Mouse (Mus musculus) retina, embryonic 14.5 days (tissue): ENCODE data around the gene Utrn.

ENCODE experiments used
- DNase-seq: peaks from one replicate; pipeline ENCODE4 v3.0.0-alpha.2; 2015; ENCODE audit warnings: low spot score

Utrn gene

DNA sequence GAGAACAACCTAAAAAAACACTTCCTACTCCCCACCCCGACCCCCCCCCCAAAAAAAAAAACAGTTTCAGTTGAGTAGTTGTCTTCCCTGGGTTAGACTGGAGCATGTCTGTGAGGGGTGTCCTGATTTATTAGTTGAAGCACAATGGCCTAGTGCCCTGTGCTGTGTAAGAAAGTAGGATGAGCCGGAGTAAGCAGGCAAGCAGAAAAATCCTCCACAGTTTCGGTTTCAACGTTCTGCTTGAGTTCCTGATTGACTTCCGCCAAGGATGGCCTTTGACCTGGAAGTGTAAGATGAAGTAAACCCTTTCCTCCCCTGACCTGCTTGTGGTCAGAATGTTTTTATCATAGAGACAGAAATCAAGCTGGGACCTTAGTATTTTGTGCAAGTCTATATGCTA is 277.2 kb downstream of the Utrn start:
- no peak for DNase-seq

DNA sequence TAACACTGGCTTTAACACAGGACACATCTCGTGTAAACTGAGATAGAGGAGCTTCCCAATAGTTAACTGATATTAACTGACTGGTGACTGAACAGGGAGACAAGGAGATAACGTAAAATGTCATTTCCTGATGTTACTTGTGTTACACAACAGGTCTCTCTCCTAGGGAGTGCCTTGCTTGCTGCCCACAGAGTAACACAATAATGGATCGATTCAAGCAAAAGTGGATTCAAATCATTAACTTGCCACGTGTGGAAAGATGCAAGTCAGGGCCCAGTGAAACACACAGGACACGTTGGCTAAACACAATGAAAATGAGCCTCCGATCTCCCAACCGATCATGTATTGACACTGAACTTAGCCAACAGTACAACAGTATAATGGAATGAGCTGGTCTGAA is 281.1 kb downstream of the Utrn start:
- DNase-seq = no peak

DNA sequence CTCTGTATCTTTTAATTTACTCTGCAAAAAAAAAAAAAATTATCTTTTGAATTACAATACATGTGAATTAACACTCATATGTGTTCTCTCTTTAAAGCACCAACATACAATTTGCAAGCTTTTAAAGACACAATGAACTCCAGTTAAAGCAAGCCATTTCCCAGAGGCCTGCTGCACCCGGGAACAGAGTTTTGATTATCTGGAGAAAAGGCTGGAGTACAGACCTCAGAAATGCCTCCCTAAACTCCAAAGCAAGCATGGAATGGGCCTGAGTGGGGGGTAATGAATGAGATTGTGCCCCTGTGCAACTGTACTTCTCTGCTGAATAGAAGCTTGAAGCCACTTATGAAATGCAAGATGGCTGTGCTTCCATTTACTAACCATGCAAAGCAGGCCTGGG is 281.8 kb downstream of the Utrn start:
- DNase-seq = no peak

DNA sequence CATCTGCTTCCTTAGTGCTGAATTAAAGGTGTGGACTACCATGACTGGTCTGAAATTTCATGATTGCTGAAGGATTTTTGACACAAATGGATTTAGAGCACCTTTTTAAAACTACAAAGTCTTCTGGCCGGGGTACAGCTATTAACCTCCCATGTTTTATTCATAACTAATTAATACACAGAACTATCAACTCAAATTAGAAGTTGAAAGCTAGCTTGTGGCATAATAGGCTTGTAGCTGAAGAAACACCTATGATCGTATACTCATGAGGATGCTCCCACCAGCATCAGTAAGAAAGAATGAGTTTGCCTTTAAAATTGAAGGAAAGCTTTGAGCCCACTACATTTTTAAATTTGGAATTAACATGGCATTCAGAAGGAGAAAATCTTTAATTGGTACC is 282.3 kb downstream of the Utrn start:
- DNase-seq = no peak

DNA sequence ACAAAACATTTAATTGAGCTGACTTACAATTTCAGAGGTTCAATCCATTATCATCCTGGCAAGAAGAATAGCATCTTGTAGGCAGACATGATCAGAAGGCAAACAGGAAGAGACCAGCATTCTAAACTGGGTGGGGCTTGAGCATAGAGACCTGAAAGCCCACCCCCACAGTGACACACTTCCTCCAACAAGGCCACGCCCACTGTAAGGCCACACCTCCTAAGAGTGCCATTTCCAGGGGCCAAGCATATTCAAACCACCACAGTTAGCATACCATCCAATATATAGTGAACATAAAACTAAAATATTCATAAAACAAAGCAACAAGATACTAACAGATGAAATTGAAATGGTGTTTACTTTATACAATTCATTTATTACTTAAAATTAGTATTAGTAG is 283.0 kb downstream of the Utrn start:
- DNase-seq = no peak

DNA sequence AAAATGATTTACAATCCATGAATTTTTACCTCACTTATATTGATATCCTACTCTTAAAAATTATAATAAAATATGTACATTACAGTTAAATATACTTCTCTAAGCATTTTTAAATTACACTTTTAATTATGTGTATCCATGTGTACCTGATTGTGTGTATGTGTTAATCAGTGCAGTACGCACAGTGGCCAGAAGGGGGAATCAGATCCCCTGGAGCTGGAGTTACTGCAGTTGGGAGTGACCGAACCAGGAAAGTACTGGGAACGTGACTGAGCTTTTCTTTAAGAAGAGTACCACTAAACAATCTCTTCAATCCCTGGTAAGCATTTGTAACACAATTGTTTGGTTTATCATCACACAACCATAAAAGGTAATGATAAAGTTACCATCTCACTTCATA is 285.7 kb downstream of the Utrn start:
- no peak for DNase-seq

GRCm38 (mm10) chr10:12579048-12579447 is 290.1 kb downstream of the Utrn start:
- no peak for DNase-seq

DNA sequence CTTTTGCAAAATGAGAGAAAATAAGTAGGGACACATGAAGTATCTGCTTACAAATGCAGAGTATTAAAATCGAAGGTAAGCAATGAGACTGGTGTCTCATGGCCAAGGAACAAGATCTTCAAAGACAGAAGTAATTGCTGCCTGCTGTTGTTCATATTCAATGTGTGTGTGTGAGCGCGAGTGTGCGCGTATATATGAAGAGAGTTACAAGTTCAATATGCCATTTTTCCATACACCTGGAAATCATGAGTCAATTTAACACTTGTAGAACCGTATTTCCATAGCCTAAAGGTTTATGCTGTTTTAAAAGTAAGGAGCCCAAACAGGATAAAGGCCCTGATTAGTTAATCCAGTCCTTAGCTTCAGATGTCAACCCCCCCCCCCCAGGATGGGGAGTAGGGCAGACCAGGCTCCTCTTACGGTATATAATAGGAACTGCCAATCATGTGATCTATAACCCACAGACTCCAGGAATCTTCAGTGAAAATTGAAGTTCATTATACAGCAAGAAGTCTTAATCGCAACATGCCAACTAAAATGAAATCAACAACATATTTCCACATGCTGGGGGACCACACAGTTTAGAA is 293.2 kb downstream of the Utrn start:
- DNase-seq = no peak

GRCm38 (mm10) chr10:12574760-12575159 is 294.4 kb downstream of the Utrn start:
- DNase-seq = peak; percentile 39

DNA sequence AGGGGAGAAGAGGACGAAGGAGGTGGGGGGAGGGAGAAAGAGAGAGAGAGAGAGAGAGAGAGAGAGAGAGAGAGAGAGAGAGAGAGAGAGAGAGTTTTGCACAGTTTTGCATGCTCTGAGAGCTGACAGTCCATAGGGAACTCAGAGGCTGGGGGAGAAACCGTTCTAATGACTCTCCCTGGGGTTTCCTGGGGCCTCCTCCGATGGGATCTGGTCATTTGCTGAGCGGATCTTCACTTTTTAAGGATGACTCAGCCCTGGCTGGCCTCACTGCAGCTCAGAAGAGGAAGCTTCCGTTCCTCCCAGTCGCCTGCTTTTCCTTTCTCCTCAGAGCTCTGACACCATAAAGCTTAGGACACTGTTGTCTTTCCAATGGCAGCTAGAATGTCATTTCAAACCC is 295.6 kb downstream of the Utrn start:
- no peak for DNase-seq

DNA sequence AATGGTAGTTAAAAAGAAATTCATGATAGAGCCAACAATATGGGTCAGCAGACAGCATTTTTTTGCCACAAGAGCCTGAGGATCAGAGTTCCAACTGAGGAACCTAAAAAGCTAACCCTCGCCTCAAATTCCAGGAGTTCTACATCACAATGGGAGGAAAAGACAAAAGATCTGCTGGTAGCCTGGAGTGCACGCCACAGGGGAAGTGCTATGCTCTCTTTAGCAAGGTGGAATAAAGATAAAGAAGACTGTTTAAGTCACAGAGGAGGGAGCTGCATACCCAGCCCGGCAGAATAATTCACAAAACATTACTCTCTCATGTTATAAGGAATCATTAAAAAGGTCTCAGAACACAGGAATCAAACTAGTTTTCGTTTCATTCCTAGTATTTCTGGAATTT is 296.4 kb downstream of the Utrn start:
- no peak for DNase-seq

GRCm38 (mm10) chr10:12564425-12564824 is 304.7 kb downstream of the Utrn start:
- no peak for DNase-seq

- no peak for DNase-seq
Measured at GRCm38 (mm10) chr10:12558810-12559209, 310.4 kb downstream of the Utrn start.

- DNase-seq = no peak
Measured at GRCm38 (mm10) chr10:12554090-12554718, 315.0 kb downstream of the Utrn start.

DNA sequence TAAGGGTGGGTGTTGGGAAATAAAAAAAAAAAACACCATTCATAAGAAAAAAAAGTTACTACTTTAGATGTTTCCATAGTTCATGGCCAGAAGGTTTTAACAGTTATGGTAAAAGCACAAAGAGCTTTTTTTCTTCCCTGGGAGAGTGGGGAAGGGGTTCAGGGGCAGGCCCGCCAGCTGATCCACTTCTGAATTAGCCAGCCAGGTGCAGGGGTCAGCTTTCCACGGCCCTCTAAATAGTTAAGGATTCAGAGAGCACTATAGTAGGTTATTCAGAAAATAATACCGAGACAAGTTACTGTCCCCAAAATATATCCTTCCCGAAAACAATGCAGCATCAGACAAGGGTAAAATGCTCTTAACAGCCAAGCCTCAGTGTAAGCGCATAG is 316.3 kb downstream of the Utrn start:
- DNase-seq = no peak

- DNase-seq = no peak
Measured at GRCm38 (mm10) chr10:12552196-12552889, 316.8 kb downstream of the Utrn start.

- no peak for DNase-seq
Measured at GRCm38 (mm10) chr10:12551735-12552134, 317.4 kb downstream of the Utrn start.

- DNase-seq = no peak
Measured at GRCm38 (mm10) chr10:12549945-12550540, 319.1 kb downstream of the Utrn start.

DNA sequence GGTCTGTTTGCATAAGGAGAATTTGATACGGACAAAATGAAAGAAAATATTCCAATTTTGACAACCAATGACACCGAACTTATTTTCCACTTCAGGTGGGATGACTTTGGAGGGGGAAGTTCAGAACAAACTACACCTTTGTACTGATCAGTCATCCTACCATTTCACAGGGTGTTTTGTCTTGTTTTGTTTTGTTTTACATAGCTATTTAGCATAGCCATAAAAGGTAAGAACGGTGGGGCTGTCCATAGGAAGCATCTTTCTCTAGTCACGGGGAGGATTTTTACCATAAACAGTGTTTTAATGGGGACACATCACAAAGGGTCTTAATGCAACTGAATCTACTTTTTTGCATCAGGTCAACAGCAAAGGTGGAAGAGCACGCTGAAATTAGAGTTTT is 319.9 kb downstream of the Utrn start:
- DNase-seq = no peak

DNA sequence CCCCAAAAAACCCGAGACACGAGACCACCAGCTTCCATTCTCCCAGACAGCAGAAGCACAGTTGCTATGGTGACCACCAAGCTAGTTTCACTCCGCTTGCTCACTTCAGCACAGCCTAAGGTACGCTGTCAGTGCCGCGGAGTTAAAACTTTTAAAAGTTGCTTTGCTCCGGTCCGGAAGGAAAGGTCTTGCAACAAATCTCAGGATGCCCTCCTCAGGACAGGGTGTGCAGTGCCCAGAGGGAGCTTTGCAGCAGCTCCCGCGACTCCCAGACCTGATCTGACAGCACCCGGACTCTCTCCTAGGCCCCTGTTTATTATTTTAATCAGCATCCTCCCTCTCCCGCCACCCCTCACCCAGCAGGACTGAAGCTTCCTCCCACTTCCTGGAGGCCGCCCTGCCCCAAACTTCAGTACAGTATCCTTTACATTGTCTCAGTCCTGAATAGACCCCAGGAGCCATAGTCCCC is 320.5 kb downstream of the Utrn start:
- DNase-seq = peak; percentile 67

GRCm38 (mm10) chr10:12547037-12547625 is 322.0 kb downstream of the Utrn start:
- no peak for DNase-seq

DNA sequence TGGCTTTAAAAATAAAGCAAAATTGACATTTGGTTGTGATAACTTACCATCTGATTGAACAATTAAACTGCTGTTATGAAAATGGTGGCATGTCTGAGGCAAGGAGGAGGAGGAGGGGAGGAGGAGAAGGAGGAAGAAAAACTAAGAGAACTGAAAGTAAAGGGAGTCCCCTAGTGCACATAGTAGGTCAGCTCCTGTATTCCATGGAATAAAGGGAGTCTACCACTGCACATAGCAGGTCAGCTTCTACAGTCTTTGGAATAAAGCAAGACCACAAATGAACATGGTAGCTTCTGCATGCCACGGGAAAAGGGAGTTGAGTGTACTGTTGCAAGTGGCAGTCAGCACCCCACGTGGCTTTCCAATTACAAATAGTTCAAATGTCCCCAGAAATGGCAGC is 323.7 kb downstream of the Utrn start:
- no peak for DNase-seq

DNA sequence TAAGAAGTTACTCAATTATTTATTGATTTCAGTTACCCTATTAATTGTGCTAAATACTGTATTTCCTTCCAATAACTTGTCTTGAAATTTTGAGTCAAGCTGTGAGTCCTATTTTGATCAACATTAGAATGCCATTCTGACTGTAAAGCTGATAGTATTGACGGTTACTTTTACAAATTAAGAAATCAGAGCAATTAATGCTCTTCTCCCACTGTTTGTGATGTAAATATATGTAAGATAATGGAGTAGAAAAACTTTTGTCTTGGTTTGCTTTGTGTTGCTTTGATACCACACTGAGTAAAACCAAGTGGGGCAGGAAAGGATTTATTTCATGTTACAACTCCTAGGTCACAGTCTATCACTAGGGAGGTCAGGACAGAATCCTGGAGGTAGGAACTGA is 327.4 kb downstream of the Utrn start:
- DNase-seq = no peak
